Mouse (Mus musculus): Measurements from ENCODE around the gene Wee2.

Wee2 gene

DNA sequence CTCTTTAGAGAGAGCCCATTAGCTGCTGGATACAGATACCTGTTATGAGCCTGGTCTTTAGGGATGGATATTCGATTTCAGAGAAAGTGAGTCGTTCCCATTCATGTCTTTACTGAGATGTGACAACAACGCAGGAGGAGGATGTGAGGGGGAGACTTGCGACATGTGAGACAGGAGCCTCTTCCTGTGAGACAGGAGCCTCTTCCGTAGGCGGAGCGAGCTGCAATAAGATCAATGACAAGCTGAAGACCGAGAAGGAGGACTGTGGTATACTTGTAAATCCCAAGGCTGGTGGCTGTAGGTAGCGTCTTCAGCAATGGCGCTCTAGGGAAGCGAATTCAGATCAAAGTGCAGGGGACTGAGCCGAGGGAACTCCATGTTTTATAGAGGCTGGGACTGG, 843 bp downstream of the Wee2 start:
- no peak for DNase-seq

DNA sequence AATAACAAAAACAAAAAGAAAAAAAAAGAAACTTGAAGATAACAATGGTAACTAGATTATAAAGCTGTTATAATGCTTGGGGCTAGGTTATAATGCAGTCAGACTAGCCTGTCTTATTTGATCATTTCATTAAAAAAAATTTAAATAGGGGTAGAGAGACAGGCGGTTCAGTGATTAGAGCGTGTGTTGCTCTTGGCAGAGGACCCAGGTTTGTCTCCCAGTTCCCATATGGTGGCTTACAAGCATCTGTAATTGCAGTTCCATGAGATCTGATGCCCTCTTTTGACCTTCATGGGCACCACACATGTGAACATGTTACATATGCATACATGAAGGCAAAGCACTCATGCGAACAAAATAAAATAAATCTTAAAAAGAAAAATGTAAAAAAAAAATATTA, 2.4 kb downstream of the Wee2 start:
- DNase-seq: no peak

GRCm38 (mm10) chr6:40441755-40442154, 2.9 kb downstream of the Wee2 start:
- no peak for DNase-seq

DNA sequence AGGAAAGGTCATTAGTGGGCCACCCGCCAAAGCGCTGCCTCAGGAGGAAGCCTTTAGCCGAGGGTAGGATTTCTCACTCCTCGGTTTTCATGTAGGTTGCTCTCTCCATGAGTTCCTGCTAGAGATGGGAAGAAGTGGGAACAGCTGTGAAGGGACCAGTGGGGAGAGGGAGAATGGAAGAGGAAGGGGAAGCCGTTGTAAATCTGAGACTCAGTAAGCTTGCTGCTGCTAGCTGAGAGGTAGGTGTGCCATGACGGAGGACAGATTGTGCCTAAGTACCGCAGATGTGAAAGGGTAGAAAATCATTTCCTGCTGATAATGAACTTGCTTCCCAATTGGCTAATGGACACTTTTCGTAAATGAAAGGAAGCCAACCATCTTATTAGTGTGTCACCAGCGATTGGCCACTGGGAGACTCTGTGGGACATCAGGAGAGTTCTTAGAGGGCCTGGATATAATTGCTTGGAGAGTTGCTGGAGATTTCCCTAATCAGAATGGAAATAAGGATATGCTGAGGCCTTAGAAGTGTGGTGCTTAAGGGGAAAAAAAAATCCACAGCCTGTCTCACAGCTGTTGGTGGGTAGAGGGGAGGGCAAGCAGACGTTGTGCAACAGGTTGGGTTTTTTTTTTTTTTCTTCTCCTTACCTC, 4.5 kb downstream of the Wee2 start:
- no peak for DNase-seq

DNA sequence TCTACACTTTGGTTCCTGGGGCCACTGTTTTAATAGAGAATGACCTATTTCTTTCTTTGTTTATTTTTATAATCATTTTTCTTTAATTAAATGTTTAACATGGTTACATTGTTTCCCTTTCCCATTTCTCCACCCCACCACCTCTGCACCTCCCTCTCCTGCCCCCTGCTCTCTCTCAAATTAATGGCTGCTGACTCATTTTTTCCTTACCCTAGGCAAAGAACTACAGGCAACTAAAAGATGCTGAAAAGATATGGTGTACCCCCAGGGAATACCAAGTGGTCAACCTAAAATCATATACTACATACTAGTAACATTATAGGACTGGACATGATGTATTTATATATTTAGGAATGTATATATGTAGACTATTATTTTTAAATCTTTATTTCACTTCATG, 9.7 kb downstream of the Wee2 start:
- no peak for DNase-seq

GRCm38 (mm10) chr6:40454436-40455041, 15.7 kb downstream of the Wee2 start:
- peak; percentile 61 for DNase-seq

DNA sequence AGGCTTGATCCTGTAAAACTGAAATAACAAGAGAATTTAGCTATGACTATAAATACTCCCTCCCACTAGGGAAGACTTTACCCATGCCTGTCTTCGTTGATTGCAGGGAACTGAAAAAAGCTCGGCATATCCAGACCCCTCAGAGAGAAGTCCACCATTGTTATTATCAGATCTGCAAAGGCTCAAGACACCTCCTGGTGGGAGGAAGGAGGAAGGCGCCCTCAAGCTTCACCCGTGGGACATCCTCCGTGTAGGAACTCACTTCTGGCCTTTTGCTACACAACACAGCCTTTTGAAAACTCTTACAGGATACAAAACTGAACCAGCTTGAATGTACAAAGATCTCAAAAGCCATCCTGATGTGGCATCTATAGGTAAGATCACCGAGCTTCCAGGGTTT, 26.8 kb downstream of the Wee2 start:
- DNase-seq: no peak

DNA sequence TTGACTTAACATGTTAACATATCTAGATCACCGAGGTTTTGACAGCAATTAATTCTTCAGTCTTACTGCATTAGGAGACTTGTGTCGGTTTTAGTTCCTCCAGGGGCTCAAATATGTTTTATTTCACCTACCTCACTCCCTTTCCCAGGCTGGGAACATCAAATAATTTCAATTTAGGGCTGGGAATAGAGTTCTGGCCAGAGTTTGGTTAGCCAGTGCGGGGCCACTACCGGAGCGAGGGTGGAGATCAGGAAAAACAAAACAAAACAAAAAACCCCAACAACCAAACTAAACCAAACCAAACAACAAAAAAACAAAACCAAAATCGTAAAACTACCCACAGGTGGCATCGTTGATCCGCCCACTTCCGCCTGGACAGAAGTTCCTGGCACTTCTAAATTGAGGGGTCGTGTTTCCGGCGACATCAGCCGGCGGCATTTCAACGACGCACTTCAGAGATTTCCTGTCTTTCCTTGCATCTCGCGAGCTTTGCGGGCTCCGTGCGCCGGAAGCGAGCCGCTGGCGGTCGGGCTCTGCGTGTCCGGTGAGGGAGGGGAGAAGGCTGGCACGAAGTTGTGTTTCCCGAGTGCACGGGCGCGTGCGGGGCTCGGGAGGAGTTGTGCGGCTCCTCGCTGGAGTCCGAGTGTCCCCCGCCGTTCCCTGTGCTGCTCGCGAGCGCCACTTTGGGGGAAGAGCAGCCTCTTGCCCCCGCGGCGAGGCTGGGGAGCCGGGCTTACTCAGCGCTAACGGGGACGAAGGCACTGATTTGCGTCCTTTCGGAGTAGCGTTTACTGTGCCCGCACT, 32.2 kb downstream of the Wee2 start, which contains the start of gene Ssbp1:
TSS of gene Ssbp1 (plus strand) at position 437 of the 804 bp plus-strand sequence.
- DNase-seq: peak; percentile 96

DNA sequence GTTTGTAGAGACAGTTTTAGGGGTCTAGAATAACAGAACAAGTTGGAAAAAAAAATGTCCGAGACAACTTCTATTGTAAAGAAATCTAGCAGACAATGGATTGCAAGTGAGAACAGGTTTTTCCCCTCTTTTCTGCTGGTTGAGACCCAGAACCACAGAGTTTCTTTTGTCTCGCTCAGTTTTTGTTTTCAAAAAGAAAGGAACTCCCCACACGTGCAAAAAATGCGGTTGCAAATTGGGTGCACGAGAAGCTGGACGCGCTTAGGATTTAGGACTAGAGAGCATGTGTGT, 32.8 kb downstream of the Wee2 start:
- DNase-seq: peak; percentile 38

DNA sequence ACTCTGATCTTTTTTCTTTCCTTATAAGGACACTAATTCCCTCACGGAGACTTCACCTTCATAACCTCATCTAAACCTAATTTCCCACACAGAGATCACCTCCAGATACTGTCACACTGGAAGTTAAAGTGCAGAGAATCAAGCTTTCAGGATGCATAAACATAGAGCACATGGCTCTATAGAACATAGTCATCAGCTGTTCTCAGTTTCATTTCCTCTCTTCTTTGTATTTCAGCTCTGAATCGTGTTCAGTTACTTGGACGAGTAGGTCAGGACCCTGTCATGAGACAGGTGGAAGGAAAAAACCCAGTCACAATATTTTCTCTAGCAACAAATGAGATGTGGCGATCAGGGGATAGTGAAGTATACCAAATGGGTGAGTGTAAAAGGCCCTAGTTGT, 37.2 kb downstream of the Wee2 start:
- DNase-seq: no peak

- peak; percentile 34 for DNase-seq
These were observed 40.8 kb downstream of the Wee2 start for GRCm38 (mm10) chr6:40479705-40480104.

GRCm38 (mm10) chr6:40482318-40482717, 43.4 kb downstream of the Wee2 start:
- no peak for DNase-seq

- DNase-seq: no peak
These were observed 52.0 kb downstream of the Wee2 start, which contains the start of gene Tas2r137 for GRCm38 (mm10) chr6:40490933-40491332. Gene Tas2r137, plus strand, starts transcription at chr6:40491233.

DNA sequence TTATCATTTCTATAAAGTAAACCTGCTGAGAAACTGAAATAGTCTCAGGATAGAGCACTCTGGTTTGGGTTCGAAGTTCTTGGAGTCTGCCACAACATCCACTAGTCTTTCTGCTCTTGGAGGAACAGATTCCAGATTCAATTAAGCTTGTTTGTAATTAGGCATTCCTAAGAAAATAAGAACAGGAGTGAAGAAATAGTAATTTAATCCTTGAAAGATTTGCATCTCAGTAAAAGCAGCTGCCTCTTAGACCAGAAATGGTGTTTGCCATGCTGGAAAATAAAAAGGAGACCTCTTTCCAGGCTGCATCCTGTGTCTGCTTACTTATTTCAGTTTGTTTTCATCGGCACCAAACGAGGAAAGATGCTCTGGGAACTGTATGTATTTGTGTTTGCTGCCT, 54.3 kb downstream of the Wee2 start, which contains the start of gene Tas2r108:
TSS of gene Tas2r108 (plus strand) at position 301 of the 400 bp plus-strand sequence.
- DNase-seq: no peak
